ENCODE assay signal across 14 mouse cellular contexts in genomic region chr1:185289231-185289630, GRCm38 (mm10). TPM values are rescaled to one million over a fixed set of nuclear protein-coding genes. Genes with fewer than 3 reads are reported as not detected.
A peak's percentile ranks its signal among the peaks of the same experiment; 100 is the strongest.
DNase-seq lines count a peak whose midpoint lies in the region; ATAC-seq and TF ChIP-seq lines count a peak whose summit lies in the region.
"Had no signal": no experiment of that assay in that cellular context is flagged by ENCODE, and none has a peak within 500 bp of the region (broad histone marks: within the 10 kb centered on the region; RNA-seq: fewer than 3 reads in every experiment).

No protein-coding gene starts in this region.

- peak; percentile 58 for ATAC-seq in lung, postnatal 0 days
- ATAC-seq in forebrain, embryonic 11.5 days (replicated peaks; ENCODE audit: low FRiP score) = no peak
- ATAC-seq: inflammation-experienced regulatory T-cells, adult 6 months; liver, embryonic 12.5 days had no signal

- no peak overlapping the region for H3K4me2 ChIP-seq in lung, postnatal 0 days (replicated peaks; ENCODE audit: low read depth, low read length)
- H3K4me2 ChIP-seq in forebrain, embryonic 11.5 days (ENCODE audit: low read depth, low read length, severe bottlenecking) = no peak overlapping the region
- H3K4me2 ChIP-seq: kidney, embryonic 15.5 days; liver, embryonic 12.5 days had no signal

- intact Hi-C loops in heart, postnatal 25 days (cut with DNase I) = no loop called here

- no peaks in the 10 kb centered on the region for H3K27me3 ChIP-seq in lung, postnatal 0 days (replicated peaks; ENCODE audit: insufficient read depth, low read length)
- no peaks in the 10 kb centered on the region for H3K27me3 ChIP-seq in forebrain, embryonic 11.5 days (ENCODE audit: control insufficient read depth, insufficient read depth, low read length)
- H3K27me3 ChIP-seq: kidney, embryonic 15.5 days; liver, embryonic 12.5 days had no signal

- no peak for TF ChIP-seq EP300 in lung, postnatal 0 days (IDR thresholded peaks at IDR 0.05)

- no peak overlapping the region for H3K9ac ChIP-seq in lung, postnatal 0 days (replicated peaks; ENCODE audit: low read depth)
- H3K9ac ChIP-seq in forebrain, embryonic 11.5 days (ENCODE audit: low read length) = no peak overlapping the region
- H3K9ac ChIP-seq: kidney, embryonic 15.5 days; liver, embryonic 12.5 days had no signal

- no peak overlapping the region for H3K4me3 ChIP-seq in lung, postnatal 0 days (ENCODE audit: low read depth, low read length)
- no peak overlapping the region for H3K4me3 ChIP-seq in lung, adult 2 months (replicated peaks; ENCODE audit: extremely low read depth, low read depth, low read length)
- H3K4me3 ChIP-seq in forebrain, embryonic 11.5 days (ENCODE audit: low read depth, low read length) = no peak overlapping the region
- H3K4me3 ChIP-seq: erythroblast, embryonic 14.5 days; kidney, embryonic 15.5 days; liver, embryonic 12.5 days had no signal

- H3K4me1 ChIP-seq in lung, postnatal 0 days (ENCODE audit: insufficient read depth, low read depth, low read length) = no peaks in the 10 kb centered on the region; the same call in 1 of the 2 replicates
- H3K4me1 ChIP-seq in lung, adult 2 months (ENCODE audit: control insufficient read depth, insufficient read depth, low read length) = no peaks in the 10 kb centered on the region
- no peaks in the 10 kb centered on the region for H3K4me1 ChIP-seq in forebrain, embryonic 11.5 days (replicated peaks; ENCODE audit: control insufficient read depth, insufficient read depth, low read length)
- H3K4me1 ChIP-seq: kidney, embryonic 15.5 days; liver, embryonic 12.5 days had no signal

- peaks cover 38% of the 10 kb centered on the region for H3K36me3 ChIP-seq in lung, postnatal 0 days (ENCODE audit: insufficient read depth, low read length)
- H3K36me3 ChIP-seq in forebrain, embryonic 11.5 days (ENCODE audit: control insufficient read depth, insufficient read depth, low read length) = peaks cover 5% of the 10 kb centered on the region

- H3K9me3 ChIP-seq in lung, postnatal 0 days (ENCODE audit: low read length) = no peaks in the 10 kb centered on the region
- no peaks in the 10 kb centered on the region for H3K9me3 ChIP-seq in forebrain, embryonic 11.5 days (ENCODE audit: control insufficient read depth, low read length)
- H3K9me3 ChIP-seq: kidney, embryonic 15.5 days; liver, embryonic 12.5 days had no signal

- peak; percentile 89 for DNase-seq in heart, adult 11 months
- no peak for DNase-seq in heart, postnatal 25 days (ENCODE audit: low spot score)
- peak; percentile 53 for DNase-seq in lung, postnatal 0 days (ENCODE audit: low spot score)
- no peak for DNase-seq in lung, adult 2 months
- peak; percentile 28 for DNase-seq in fibroblast of lung, adult 2 months (ENCODE audit: low read depth)
- DNase-seq in lung, postnatal 36 days = peak; percentile 14
- no peak for DNase-seq in retina, embryonic 14.5 days (ENCODE audit: low spot score)
- DNase-seq in forebrain, embryonic 11.5 days (ENCODE audit: low spot score) = no peak
- DNase-seq: B cell, adult 2 months; cerebellum, adult 8-10 months had no signal

- no peak for TF ChIP-seq POLR2A in lung, adult 2 months (IDR thresholded peaks at IDR 0.05; ENCODE audit: borderline replicate concordance, extremely low read depth, low read depth, low read length)

- no peak for TF ChIP-seq CTCF in lung, postnatal 0 days (IDR thresholded peaks at IDR 0.05)
- no peak for TF ChIP-seq CTCF in lung, adult 2 months (IDR thresholded peaks at IDR 0.05; ENCODE audit: insufficient read depth, low read length)

- no peak overlapping the region for H3K27ac ChIP-seq in lung, postnatal 0 days (ENCODE audit: low read length)
- no peak overlapping the region for H3K27ac ChIP-seq in forebrain, embryonic 11.5 days (ENCODE audit: low read depth, low read length)
- H3K27ac ChIP-seq: kidney, embryonic 15.5 days; liver, embryonic 12.5 days had no signal

- 70% methylated on average over 5 of the region's 5 CpGs for WGBS in lung, postnatal 0 days
- 60% methylated on average over 5 of the region's 5 CpGs for WGBS in lung, adult 2 months
- 89% methylated on average over 5 of the region's 5 CpGs for WGBS in forebrain, embryonic 11.5 days

RNA-seq across cellular contexts. Expression of gene Iars2, which starts 40.0 kb away (rescaled TPM):
- 10 to 100 TPM; 70.8 to 73.1 TPM for total RNA-seq in heart, postnatal 25 days (2021)
- 22.1 and 22.3 TPM in 2 replicates for polyA plus RNA-seq in lung, postnatal 0 days (2015; fragmentation: Nextera tagmentation; extraction: Ambion mirVana)
- polyA plus RNA-seq in lung, adult 2 months (2012; rRNA removed) = 21.6 and 24.0 TPM in 2 replicates
- 29.8 and 31.5 TPM in 2 replicates for polyA plus RNA-seq in forebrain, embryonic 11.5 days (2014; fragmentation: Nextera tagmentation; extraction: Ambion mirVana)

RNA-seq across cellular contexts. Expression of gene Bpnt1, which starts 42.7 kb away (rescaled TPM):
- 10 to 100 TPM; 25.5 to 32.6 TPM for total RNA-seq in heart, postnatal 25 days (2021)
- 30.5 and 32.6 TPM in 2 replicates for polyA plus RNA-seq in lung, postnatal 0 days (2015; fragmentation: Nextera tagmentation; extraction: Ambion mirVana)
- 40.4 and 45.1 TPM in 2 replicates for polyA plus RNA-seq in lung, adult 2 months (2012; rRNA removed)
- polyA plus RNA-seq in forebrain, embryonic 11.5 days (2014; fragmentation: Nextera tagmentation; extraction: Ambion mirVana) = 31.8 and 33.1 TPM in 2 replicates

Comparison
In these comparisons a context has a peak if more than half of its experiments do, and no peak if none do; other contexts are left out.
1. DNase-seq: peak in heart, adult 11 months (single experiment), lung, postnatal 0 days (single experiment), fibroblast of lung, adult 2 months (single experiment) and lung, postnatal 36 days (single experiment); none in heart, postnatal 25 days (single experiment), lung, adult 2 months (single experiment), retina, embryonic 14.5 days (single experiment) and forebrain, embryonic 11.5 days (single experiment).